Mouse (Mus musculus): Measurements from ENCODE around the gene Abhd6.

Gene Abhd6

GRCm38 (mm10) chr14:8007084-8007483, 4.4 kb downstream of the Abhd6 start:
- no peaks in the 10 kb centered on the region for H3K36me3 ChIP-seq (ENCODE audit: control insufficient read depth, insufficient read depth, low read length, poor library complexity, severe bottlenecking)
- no peak for DNase-seq (ENCODE audit: low read depth, low spot score)
- no peaks in the 10 kb centered on the region for H3K27me3 ChIP-seq (ENCODE audit: control insufficient read depth, insufficient read depth, low read length, poor library complexity, severe bottlenecking)

- DNase-seq (ENCODE audit: low read depth, low spot score), result peak; percentile 13
- H3K27me3 ChIP-seq (ENCODE audit: control insufficient read depth, insufficient read depth, low read length, poor library complexity, severe bottlenecking), result no peaks in the 10 kb centered on the region
- no peaks in the 10 kb centered on the region for H3K36me3 ChIP-seq (ENCODE audit: control insufficient read depth, insufficient read depth, low read length, poor library complexity, severe bottlenecking)
These were observed 4.8 kb downstream of the Abhd6 start for GRCm38 (mm10) chr14:8007486-8007885.

GRCm38 (mm10) chr14:8007923-8008322, 5.2 kb downstream of the Abhd6 start:
- no peaks in the 10 kb centered on the region for H3K36me3 ChIP-seq (ENCODE audit: control insufficient read depth, insufficient read depth, low read length, poor library complexity, severe bottlenecking)
- no peaks in the 10 kb centered on the region for H3K27me3 ChIP-seq (ENCODE audit: control insufficient read depth, insufficient read depth, low read length, poor library complexity, severe bottlenecking)
- DNase-seq (ENCODE audit: low read depth, low spot score), result no peak

GRCm38 (mm10) chr14:8011297-8011696, 8.6 kb downstream of the Abhd6 start:
- Histone ChIP-seq H3K36me3 (ENCODE audit: control insufficient read depth, insufficient read depth, low read length, poor library complexity, severe bottlenecking) (no peaks in the 10 kb centered on the region), H3K27me3 (ENCODE audit: control insufficient read depth, insufficient read depth, low read length, poor library complexity, severe bottlenecking) (no peaks in the 10 kb centered on the region)
- no peak for DNase-seq (ENCODE audit: low read depth, low spot score)

- H3K27me3 ChIP-seq (ENCODE audit: control insufficient read depth, insufficient read depth, low read length, poor library complexity, severe bottlenecking), result no peaks in the 10 kb centered on the region
- no peaks in the 10 kb centered on the region for H3K36me3 ChIP-seq (ENCODE audit: control insufficient read depth, insufficient read depth, low read length, poor library complexity, severe bottlenecking)
- no peak for DNase-seq (ENCODE audit: low read depth, low spot score)
These were observed 9.2 kb downstream of the Abhd6 start for GRCm38 (mm10) chr14:8011938-8012337.

- H3K27me3 ChIP-seq (ENCODE audit: control insufficient read depth, insufficient read depth, low read length, poor library complexity, severe bottlenecking), result no peaks in the 10 kb centered on the region
- DNase-seq (ENCODE audit: low read depth, low spot score), result no peak
- no peaks in the 10 kb centered on the region for H3K36me3 ChIP-seq (ENCODE audit: control insufficient read depth, insufficient read depth, low read length, poor library complexity, severe bottlenecking)
These were observed 13.1 kb downstream of the Abhd6 start for GRCm38 (mm10) chr14:8015756-8016155.

GRCm38 (mm10) chr14:8016276-8016675, 13.6 kb downstream of the Abhd6 start:
- H3K27me3 ChIP-seq (ENCODE audit: control insufficient read depth, insufficient read depth, low read length, poor library complexity, severe bottlenecking), result no peaks in the 10 kb centered on the region
- no peak for DNase-seq (ENCODE audit: low read depth, low spot score)
- H3K36me3 ChIP-seq (ENCODE audit: control insufficient read depth, insufficient read depth, low read length, poor library complexity, severe bottlenecking), result no peaks in the 10 kb centered on the region

GRCm38 (mm10) chr14:8016951-8017350, 14.2 kb downstream of the Abhd6 start:
- Histone ChIP-seq H3K27me3 (ENCODE audit: control insufficient read depth, insufficient read depth, low read length, poor library complexity, severe bottlenecking) (no peaks in the 10 kb centered on the region), H3K36me3 (ENCODE audit: control insufficient read depth, insufficient read depth, low read length, poor library complexity, severe bottlenecking) (no peaks in the 10 kb centered on the region)
- no peak for DNase-seq (ENCODE audit: low read depth, low spot score)

- no peak for DNase-seq (ENCODE audit: low read depth, low spot score)
- H3K36me3 ChIP-seq (ENCODE audit: control insufficient read depth, insufficient read depth, low read length, poor library complexity, severe bottlenecking), result no peaks in the 10 kb centered on the region
- no peaks in the 10 kb centered on the region for H3K27me3 ChIP-seq (ENCODE audit: control insufficient read depth, insufficient read depth, low read length, poor library complexity, severe bottlenecking)
These were observed 17.3 kb downstream of the Abhd6 start for GRCm38 (mm10) chr14:8020011-8020410.

GRCm38 (mm10) chr14:8020546-8020945, 17.8 kb downstream of the Abhd6 start:
- DNase-seq (ENCODE audit: low read depth, low spot score), result no peak
- Histone ChIP-seq H3K36me3 (ENCODE audit: control insufficient read depth, insufficient read depth, low read length, poor library complexity, severe bottlenecking) (no peaks in the 10 kb centered on the region), H3K27me3 (ENCODE audit: control insufficient read depth, insufficient read depth, low read length, poor library complexity, severe bottlenecking) (no peaks in the 10 kb centered on the region)

GRCm38 (mm10) chr14:8024469-8024868, 21.8 kb downstream of the Abhd6 start:
- H3K27me3 ChIP-seq (ENCODE audit: control insufficient read depth, insufficient read depth, low read length, poor library complexity, severe bottlenecking), result no peaks in the 10 kb centered on the region
- DNase-seq (ENCODE audit: low read depth, low spot score), result no peak

GRCm38 (mm10) chr14:8024936-8025335, 22.2 kb downstream of the Abhd6 start:
- Histone ChIP-seq H3K36me3 (ENCODE audit: control insufficient read depth, insufficient read depth, low read length, poor library complexity, severe bottlenecking) (no peaks in the 10 kb centered on the region), H3K27me3 (ENCODE audit: control insufficient read depth, insufficient read depth, low read length, poor library complexity, severe bottlenecking) (no peaks in the 10 kb centered on the region)
- no peak for DNase-seq (ENCODE audit: low read depth, low spot score)

More at GRCm38 (mm10) chr14:8024469-8024868, 21.8 kb downstream of the Abhd6 start:
- H3K36me3 ChIP-seq (ENCODE audit: control insufficient read depth, insufficient read depth, low read length, poor library complexity, severe bottlenecking), result no peaks in the 10 kb centered on the region

GRCm38 (mm10) chr14:8026769-8027531, 24.2 kb downstream of the Abhd6 start:
- DNase-seq (ENCODE audit: low read depth, low spot score), result no peak
- H3K36me3 ChIP-seq (ENCODE audit: control insufficient read depth, insufficient read depth, low read length, poor library complexity, severe bottlenecking), result no peaks in the 10 kb centered on the region
- H3K27me3 ChIP-seq (ENCODE audit: control insufficient read depth, insufficient read depth, low read length, poor library complexity, severe bottlenecking), result no peaks in the 10 kb centered on the region

- Histone ChIP-seq H3K36me3 (ENCODE audit: control insufficient read depth, insufficient read depth, low read length, poor library complexity, severe bottlenecking) (no peaks in the 10 kb centered on the region), H3K27me3 (ENCODE audit: control insufficient read depth, insufficient read depth, low read length, poor library complexity, severe bottlenecking) (no peaks in the 10 kb centered on the region)
- no peak for DNase-seq (ENCODE audit: low read depth, low spot score)
These were observed 25.4 kb downstream of the Abhd6 start for GRCm38 (mm10) chr14:8028086-8028485.

GRCm38 (mm10) chr14:8029752-8030151, 27.1 kb downstream of the Abhd6 start:
- no peak for DNase-seq (ENCODE audit: low read depth, low spot score)
- no peaks in the 10 kb centered on the region for H3K27me3 ChIP-seq (ENCODE audit: control insufficient read depth, insufficient read depth, low read length, poor library complexity, severe bottlenecking)

GRCm38 (mm10) chr14:8030535-8030934, 27.8 kb downstream of the Abhd6 start:
- no peak for DNase-seq (ENCODE audit: low read depth, low spot score)
- Histone ChIP-seq H3K36me3 (ENCODE audit: control insufficient read depth, insufficient read depth, low read length, poor library complexity, severe bottlenecking) (no peaks in the 10 kb centered on the region), H3K27me3 (ENCODE audit: control insufficient read depth, insufficient read depth, low read length, poor library complexity, severe bottlenecking) (no peaks in the 10 kb centered on the region)

More at GRCm38 (mm10) chr14:8029752-8030151, 27.1 kb downstream of the Abhd6 start:
- H3K36me3 ChIP-seq (ENCODE audit: control insufficient read depth, insufficient read depth, low read length, poor library complexity, severe bottlenecking), result no peaks in the 10 kb centered on the region

Measured in splenic B cell, adult 2 months (primary cell).